Comparison of ENCODE assay signal across 26 mouse cellular contexts in genomic region chr9:59945241-59945640, GRCm38 (mm10). TPM values are rescaled to one million over a fixed set of nuclear protein-coding genes. Genes with fewer than 3 reads are reported as not detected.
"Had no signal": no experiment of that assay in that cellular context is flagged by ENCODE, and none has a peak within 500 bp of the region (broad histone marks: within the 10 kb centered on the region; RNA-seq: fewer than 3 reads in every experiment).

No protein-coding gene starts in this region.

- DNase-seq: kidney, adult 2 months; kidney, postnatal 36 days; layer of hippocampus, postnatal 36 days; liver, embryonic 13.5 days; lung, adult 2 months; lung, postnatal 14 days; lung, postnatal 4 days; midbrain, embryonic 14.5 days; thymus, adult 18-20 months; thymus, postnatal 36 days had no signal

- H3K4me1 ChIP-seq: liver, embryonic 13.5 days had no signal

- H3K27ac ChIP-seq: kidney, postnatal 0 days; left cerebral cortex, adult 2 months; liver, embryonic 13.5 days; stomach, postnatal 0 days had no signal

- H3K9me3 ChIP-seq: liver, embryonic 13.5 days had no signal

- H3K36me3 ChIP-seq: liver, embryonic 13.5 days had no signal

- H3K4me2 ChIP-seq: liver, embryonic 13.5 days; midbrain, embryonic 11.5 days had no signal

- H3K9ac ChIP-seq: liver, embryonic 13.5 days had no signal

- H3K4me3 ChIP-seq: left cerebral cortex, adult 2 months; liver, embryonic 13.5 days had no signal

RNA-seq across cellular contexts. Expression of gene Nr2e3, which starts 15.2 kb away (rescaled TPM):
- total RNA-seq: layer of hippocampus, adult 8-10 months; layer of hippocampus, postnatal 10 days; layer of hippocampus, postnatal 36 days; left cerebral cortex, adult 2 months; left cerebral cortex, postnatal 10 days; left cerebral cortex, postnatal 36 days; liver, adult 2 months; megakaryocyte progenitor cell, adult 5-6 weeks; megakaryocyte-erythroid progenitor cell, adult 5-6 weeks; midbrain, postnatal 0 days had no signal
- polyA plus RNA-seq: kidney, postnatal 0 days; liver, adult 2 months; liver, embryonic 13.5 days; lung, adult 2 months; lung, embryonic 16.5 days; midbrain, embryonic 11.5 days; midbrain, embryonic 14.5 days; midbrain, postnatal 0 days; neural tube, embryonic 11.5 days; neural tube, embryonic 14.5 days; stomach, embryonic 14.5 days; stomach, postnatal 0 days had no signal
